Mouse (Mus musculus): ENCODE data around the gene Esam. TPM values are rescaled to one million over a fixed set of nuclear protein-coding genes. Genes with fewer than 3 reads are reported as not detected.
A peak's percentile ranks its signal among the peaks of the same experiment; 100 is the strongest.

Gene Esam
- total RNA-seq, 2 experiments from 2014 or later: 66.9 to 79.2 TPM

DNA sequence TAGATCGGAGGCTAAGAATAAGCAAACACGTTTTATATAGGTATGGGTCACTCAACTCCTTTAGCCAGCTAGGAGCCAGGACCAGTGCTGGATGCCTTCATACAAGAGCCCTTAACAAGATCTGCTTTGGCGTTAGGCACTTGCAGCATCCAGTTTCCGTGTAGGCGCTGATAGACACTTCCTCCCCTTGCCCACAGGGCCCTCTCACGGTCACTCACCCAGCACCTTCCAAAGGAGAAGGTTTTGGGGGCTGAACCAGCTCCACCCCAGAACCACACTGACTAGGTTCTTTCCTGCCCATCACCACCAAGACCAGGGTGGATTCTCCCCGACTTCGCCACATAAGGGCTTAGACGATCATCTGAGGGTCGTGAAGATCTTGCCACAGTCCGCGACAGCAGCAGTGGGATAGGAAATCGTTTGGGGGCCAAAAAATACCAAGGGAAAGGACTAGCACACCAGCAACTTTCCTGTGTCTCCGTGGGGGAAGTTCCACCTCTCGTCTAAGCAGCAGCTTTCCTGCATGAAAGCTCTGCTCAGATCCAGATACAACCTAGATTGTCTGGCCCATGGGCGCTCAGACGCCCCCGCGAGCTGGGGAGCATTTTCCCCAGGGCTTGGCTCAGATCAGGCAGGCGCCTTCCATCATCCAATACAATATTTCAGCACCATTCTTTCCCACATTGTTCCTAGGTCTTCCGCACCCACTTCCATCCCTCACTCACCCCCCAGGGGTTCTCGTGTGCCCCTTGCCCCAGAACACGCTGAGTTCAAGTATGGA is 24.1 kb downstream of the Esam start:
- DNase-seq: no peak
- intact Hi-C loops (cut with DNase I): no loop called here

GRCm38 (mm10) chr9:37552536-37553293 is 24.8 kb downstream of the Esam start, which contains the start of gene Nrgn:
Gene Nrgn, minus strand, starts transcription at chr9:37552904.
- intact Hi-C loops (cut with DNase I): no loop called here
- DNase-seq: peak; percentile 71 to 77

- intact Hi-C loops (cut with DNase I): no loop called here
- no peak for DNase-seq
These were observed 26.4 kb downstream of the Esam start for GRCm38 (mm10) chr9:37554279-37554678.

GRCm38 (mm10) chr9:37554838-37555748 is 27.2 kb downstream of the Esam start, which contains the start of gene Siae:
Gene Siae, plus strand, starts transcription at chr9:37555698.
- intact Hi-C loops (cut with DNase I): loop anchor here (5.0 kb wide), 1 partner anchor 42 kb away; no protein-coding TSS in a partner anchor
- no peak for DNase-seq

DNA sequence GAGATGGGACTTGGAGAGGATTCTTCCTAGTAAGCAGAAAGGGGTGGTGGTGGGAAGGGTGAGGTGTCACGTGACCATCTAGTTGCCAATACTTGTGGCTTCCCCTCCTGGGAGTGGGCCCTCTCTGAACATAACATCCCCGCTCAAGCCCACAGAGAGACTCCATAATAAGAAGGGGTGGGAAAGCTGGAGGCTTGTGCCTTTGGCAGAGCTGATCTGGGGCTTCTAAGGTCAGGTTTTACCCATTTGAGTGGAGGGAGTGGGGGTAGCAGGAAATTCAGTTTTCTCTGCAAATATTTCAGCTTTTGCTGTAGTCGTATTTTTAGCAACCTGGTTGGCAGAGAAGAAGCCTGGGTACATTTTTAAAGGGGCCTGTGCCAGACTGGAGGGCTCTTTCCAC is 28.5 kb downstream of the Esam start:
- intact Hi-C loops (cut with DNase I): loop anchor here (5.0 kb wide), 1 partner anchor 41 kb away; no protein-coding TSS in a partner anchor
- DNase-seq: no peak

- intact Hi-C loops (cut with DNase I): no loop called here
- DNase-seq: no peak
These were observed 32.7 kb downstream of the Esam start for GRCm38 (mm10) chr9:37560617-37561016.

DNA sequence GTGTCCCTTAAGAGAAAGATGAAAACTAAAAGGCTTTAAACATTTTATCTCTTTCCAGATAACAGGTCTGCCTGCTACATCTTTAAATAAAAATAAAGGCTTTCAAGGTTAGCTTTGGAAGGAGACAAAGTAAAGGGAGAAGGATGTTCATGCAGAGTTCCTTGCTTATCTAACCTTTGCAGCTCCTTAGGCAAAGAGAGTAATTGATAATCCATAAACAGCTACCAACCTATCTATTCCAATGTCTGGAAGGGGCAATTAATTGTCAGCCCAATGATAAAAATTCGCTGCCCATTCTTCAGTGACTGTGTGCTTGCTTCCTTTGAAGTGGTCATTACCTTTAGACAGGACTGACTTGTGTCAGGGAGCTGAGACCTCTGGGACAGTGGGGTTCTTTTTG is 35.9 kb downstream of the Esam start:
- intact Hi-C loops (cut with DNase I): no loop called here
- DNase-seq: no peak

- no peak for DNase-seq
- intact Hi-C loops (cut with DNase I): loop anchor here (5.0 kb wide), 1 partner anchor 45 kb away; the partner anchor contains the start of gene Spa17
These were observed 39.1 kb downstream of the Esam start for GRCm38 (mm10) chr9:37567019-37567418.

- DNase-seq: peak in 1 of 2 experiments; percentile 12
- intact Hi-C loops (cut with DNase I): loop anchor here (5.0 kb wide), 1 partner anchor 45 kb away; the partner anchor contains the start of gene Spa17
These were observed 39.6 kb downstream of the Esam start for GRCm38 (mm10) chr9:37567454-37567853.

DNA sequence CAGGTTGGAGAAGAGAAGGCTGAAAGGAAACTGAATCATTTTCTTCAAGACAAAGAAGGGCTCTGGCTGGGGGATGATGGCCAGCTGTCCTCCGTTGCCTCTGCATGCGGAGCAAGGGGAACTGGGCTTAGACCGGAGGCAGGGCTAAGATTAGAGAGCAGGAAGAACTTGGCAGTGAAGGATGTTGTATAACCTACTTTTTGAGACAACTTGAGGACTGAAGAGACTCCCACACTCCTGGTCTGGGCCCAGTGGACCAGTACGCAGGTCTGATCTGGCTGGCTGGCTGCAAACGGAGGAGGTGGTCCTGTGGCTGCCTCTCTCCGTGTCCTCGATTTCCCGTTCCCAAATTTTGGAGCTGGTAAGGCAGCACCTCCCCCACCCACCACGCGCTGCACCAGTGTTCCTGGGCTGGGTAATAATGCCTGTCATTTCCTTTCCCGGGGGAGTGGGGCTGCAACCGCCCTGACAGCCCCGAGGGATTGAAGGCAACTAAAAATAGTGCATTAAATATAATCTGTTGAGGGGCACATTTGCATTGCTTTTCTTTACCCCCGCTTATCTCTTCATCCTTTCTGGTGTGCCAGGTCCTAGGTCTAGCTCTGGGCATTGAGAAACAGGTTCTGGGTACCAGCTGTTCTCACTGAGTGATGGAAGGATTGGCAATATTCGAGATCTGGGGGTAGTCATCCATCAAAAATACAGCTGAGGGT is 40.2 kb downstream of the Esam start:
- DNase-seq: peak; percentile 37 to 45
- intact Hi-C loops (cut with DNase I): loop anchor here (5.0 kb wide), 1 partner anchor 44 kb away; the partner anchor contains the start of gene Spa17

DNA sequence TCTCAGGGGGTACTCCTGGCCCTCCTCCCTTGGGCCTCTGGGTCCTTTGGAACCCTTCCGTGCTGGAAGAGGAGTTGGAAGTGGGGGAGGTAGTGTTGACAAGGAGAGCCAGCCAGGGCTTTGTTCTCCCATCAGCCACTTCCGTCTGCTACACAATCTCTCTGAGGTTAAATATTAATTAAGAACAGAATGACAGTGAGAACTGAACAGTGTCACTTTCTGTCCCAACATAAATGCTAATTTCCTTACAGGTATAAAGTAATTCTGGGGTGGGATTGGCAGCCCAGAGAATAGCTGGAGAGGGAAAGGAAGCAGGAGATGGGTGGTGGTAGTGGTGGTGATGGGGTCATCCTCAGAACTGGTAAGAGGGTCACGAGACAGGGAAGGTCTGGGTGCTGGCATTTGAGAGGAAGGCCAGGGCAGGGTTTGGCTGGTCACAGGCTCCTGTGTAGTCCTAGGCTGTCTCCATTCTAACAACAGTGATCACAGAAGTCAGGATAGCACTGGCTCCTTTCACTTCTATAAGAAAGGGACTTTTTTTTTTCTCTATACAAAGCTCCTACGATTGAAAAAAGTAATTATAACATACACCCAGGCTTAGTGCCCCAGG is 40.8 kb downstream of the Esam start:
- no peak for DNase-seq
- intact Hi-C loops (cut with DNase I): loop anchor here (5.0 kb wide), 1 partner anchor 44 kb away; the partner anchor contains the start of gene Spa17

GRCm38 (mm10) chr9:37569231-37569835 is 41.5 kb downstream of the Esam start:
- intact Hi-C loops (cut with DNase I): loop anchor here (5.0 kb wide), 1 partner anchor 43 kb away; the partner anchor contains the start of gene Spa17
- no peak for DNase-seq

DNA sequence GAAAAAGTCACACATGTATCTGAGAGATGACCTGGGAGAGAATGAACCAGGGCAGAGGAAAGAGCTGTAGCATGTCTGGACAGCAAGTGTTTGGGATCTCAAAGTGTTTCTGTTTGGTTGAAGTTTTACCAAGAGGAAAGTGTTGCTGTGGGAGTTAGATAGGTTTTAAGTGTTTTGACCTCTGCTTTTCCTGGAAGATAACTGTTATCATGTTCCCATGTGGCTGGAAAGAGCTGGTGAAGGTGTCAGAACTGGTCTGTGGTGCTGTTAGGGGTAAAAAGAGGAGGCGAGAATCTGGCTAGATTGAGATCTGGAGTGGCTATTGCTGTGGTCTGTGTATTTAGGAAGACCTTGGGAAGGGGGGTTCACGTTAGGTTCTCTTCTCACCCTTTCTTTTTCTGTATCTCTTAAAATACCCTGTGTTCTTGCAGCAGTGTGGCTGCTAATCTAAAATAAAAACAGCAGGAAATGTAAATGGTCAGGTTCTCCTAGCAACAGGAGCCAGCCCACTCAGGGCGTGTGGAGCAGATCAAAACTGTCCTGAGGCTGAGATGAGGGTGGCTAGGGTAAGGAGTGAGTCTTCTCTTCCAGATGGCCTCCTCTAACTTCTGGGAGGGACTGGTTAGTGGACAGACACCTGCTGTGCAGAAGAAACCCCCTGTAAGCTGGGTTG is 44.5 kb downstream of the Esam start:
- intact Hi-C loops (cut with DNase I): no loop called here
- DNase-seq: no peak

DNA sequence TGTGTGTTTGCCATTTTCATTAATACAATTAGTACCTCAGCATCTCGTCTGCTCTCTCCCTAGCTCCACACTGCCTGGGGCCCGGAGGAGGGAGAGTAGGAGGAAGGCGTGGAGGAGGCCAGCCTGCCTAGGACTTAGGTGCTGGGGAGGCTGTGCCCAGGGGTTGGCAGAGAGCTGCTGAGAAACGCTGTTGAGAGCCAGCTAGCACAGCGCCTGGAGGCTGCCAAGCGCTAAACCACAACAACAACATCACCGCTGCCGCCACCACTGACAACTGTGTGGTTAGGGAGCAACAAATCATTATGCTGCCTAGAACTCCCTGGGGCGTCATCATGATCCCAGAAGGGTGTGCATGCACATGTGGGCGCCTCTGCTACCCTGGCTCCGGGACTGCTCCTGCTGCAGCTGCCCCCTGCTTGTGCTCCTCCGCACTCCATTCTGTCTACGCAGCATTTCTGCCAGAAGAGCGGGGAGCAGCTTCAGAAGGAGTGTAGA is 48.6 kb downstream of the Esam start:
- intact Hi-C loops (cut with DNase I): no loop called here
- DNase-seq: no peak

- intact Hi-C loops (cut with DNase I): no loop called here
- no peak for DNase-seq
These were observed 55.7 kb downstream of the Esam start for GRCm38 (mm10) chr9:37583594-37583993.

DNA sequence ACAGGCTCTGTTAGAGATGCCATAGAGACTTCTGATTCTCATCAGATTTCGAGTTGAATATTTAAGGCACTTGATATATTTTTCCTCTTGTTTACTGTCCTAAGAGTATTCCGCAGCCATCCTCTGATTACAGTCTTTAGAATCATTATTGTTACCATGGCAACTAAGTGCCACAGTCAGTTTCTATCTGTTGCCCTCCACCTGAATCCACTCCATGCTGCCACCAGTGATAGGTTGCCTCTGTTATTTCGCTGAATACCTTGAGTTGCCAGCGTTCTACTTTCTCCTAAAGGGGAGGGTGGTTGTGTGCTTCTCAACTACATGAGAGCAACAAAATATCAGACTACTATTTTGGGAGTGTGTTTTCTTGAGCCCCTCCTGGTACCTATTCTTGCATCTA is 58.8 kb downstream of the Esam start:
- DNase-seq: no peak
- intact Hi-C loops (cut with DNase I): no loop called here
